Comparison of ENCODE assay signal across 20 mouse cellular contexts in the genomic region with DNA sequence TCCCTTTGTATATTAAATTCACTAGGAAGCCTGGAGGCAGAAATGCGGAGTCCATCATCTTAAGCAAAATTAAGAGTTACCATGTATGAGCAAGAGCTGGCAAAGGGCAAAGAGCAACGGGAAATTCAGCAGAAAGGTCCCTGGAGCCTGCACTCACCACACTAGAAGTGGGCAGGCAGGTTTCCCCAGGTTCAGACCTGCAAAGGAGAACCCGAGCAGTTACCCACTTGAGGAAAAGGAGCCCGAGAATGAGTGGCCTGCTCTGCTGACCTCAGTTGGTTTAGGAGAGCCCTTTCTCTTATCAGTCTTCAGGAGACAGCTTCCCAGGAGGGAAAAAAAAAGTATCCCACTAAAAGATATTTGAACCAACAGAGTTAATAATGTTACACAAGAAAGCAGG.
DNase-seq lines count a peak whose midpoint lies in the region; ATAC-seq lines count a peak whose summit lies in the region.
"Had no signal": no experiment of that assay in that cellular context is flagged by ENCODE, and none has a peak within 500 bp of the region (broad histone marks: within the 10 kb centered on the region; RNA-seq: fewer than 3 reads in every experiment).

No protein-coding gene starts in this region.

- WGBS in intestine, embryonic 14.5 days: 70% methylated on average over 4 of the region's 4 CpGs
- WGBS in intestine, embryonic 15.5 days: 66% methylated on average over 4 of the region's 4 CpGs
- WGBS in embryonic facial prominence, embryonic 10.5 days: 71% methylated on average over 4 of the region's 4 CpGs
- WGBS in lung, embryonic 16.5 days: 42% methylated on average over 4 of the region's 4 CpGs

- DNase-seq in intestine, embryonic 14.5 days (ENCODE audit: low spot score): peak; percentile 46
- no peak for DNase-seq in embryonic facial prominence, embryonic 10.5 days (ENCODE audit: low spot score)
- DNase-seq in lung, postnatal 36 days: peak; percentile 67
- DNase-seq in spleen, adult 18-20 months: no peak
- no peak for DNase-seq in thymus, adult 18-20 months
- DNase-seq: adrenal gland, postnatal 14 days; cerebellum, adult 11-12 months; cerebellum, adult 9-11 months; cerebellum, postnatal 36 days; gastrocnemius, adult 2 months; gastrocnemius, postnatal 25 days had no signal

- H3K4me1 ChIP-seq in intestine, embryonic 14.5 days (replicated peaks; ENCODE audit: control insufficient read depth, insufficient read depth, low read length): no peaks in the 10 kb centered on the region; the same call in 1 of the 2 replicates
- H3K4me1 ChIP-seq in intestine, embryonic 15.5 days (replicated peaks): no peaks in the 10 kb centered on the region
- 0 out of 2 replicates have a peak, but pooled peaks cover 2% of the 10 kb centered on the region for H3K4me1 ChIP-seq in embryonic facial prominence, embryonic 10.5 days
- peaks cover 14% of the 10 kb centered on the region for H3K4me1 ChIP-seq in lung, embryonic 16.5 days (replicated peaks; ENCODE audit: control insufficient read depth, insufficient read depth, low read length)
- H3K4me1 ChIP-seq: forebrain, embryonic 13.5 days; hindbrain, embryonic 10.5 days; hindbrain, embryonic 15.5 days had no signal

- H3K9me3 ChIP-seq in intestine, embryonic 14.5 days (ENCODE audit: control insufficient read depth, low read length): no peaks in the 10 kb centered on the region
- no peaks in the 10 kb centered on the region for H3K9me3 ChIP-seq in intestine, embryonic 15.5 days
- H3K9me3 ChIP-seq in embryonic facial prominence, embryonic 10.5 days: no peaks in the 10 kb centered on the region
- no peaks in the 10 kb centered on the region for H3K9me3 ChIP-seq in lung, embryonic 16.5 days (ENCODE audit: control insufficient read depth, low read length)
- H3K9me3 ChIP-seq: forebrain, embryonic 13.5 days; heart, embryonic 12.5 days; hindbrain, embryonic 10.5 days; hindbrain, embryonic 15.5 days had no signal

- no peak overlapping the region for H3K4me2 ChIP-seq in intestine, embryonic 14.5 days (ENCODE audit: low read length)
- no peak overlapping the region for H3K4me2 ChIP-seq in intestine, embryonic 15.5 days (replicated peaks)
- H3K4me2 ChIP-seq in lung, embryonic 16.5 days (ENCODE audit: low read depth, low read length): no peak overlapping the region
- H3K4me2 ChIP-seq: forebrain, embryonic 13.5 days; heart, embryonic 12.5 days; hindbrain, embryonic 15.5 days had no signal

- H3K36me3 ChIP-seq in intestine, embryonic 14.5 days (ENCODE audit: control insufficient read depth, insufficient read depth, low read length): peaks cover 12% of the 10 kb centered on the region
- no peaks in the 10 kb centered on the region for H3K36me3 ChIP-seq in intestine, embryonic 15.5 days
- H3K36me3 ChIP-seq in embryonic facial prominence, embryonic 10.5 days (replicated peaks): peaks cover 18% of the 10 kb centered on the region
- peaks cover 4% of the 10 kb centered on the region for H3K36me3 ChIP-seq in lung, embryonic 16.5 days (ENCODE audit: control insufficient read depth, insufficient read depth, low read length)

- H3K9ac ChIP-seq in intestine, embryonic 14.5 days (ENCODE audit: low read length): no peak overlapping the region
- no peak overlapping the region for H3K9ac ChIP-seq in intestine, embryonic 15.5 days
- H3K9ac ChIP-seq in lung, embryonic 16.5 days (ENCODE audit: low read length): no peak overlapping the region
- H3K9ac ChIP-seq: forebrain, embryonic 13.5 days; heart, embryonic 12.5 days; hindbrain, embryonic 15.5 days had no signal

- H3K4me3 ChIP-seq in intestine, embryonic 14.5 days (ENCODE audit: low read depth, low read length): no peak overlapping the region
- no peak overlapping the region for H3K4me3 ChIP-seq in intestine, embryonic 15.5 days (replicated peaks)
- no peak overlapping the region for H3K4me3 ChIP-seq in embryonic facial prominence, embryonic 10.5 days
- no peak overlapping the region for H3K4me3 ChIP-seq in lung, embryonic 16.5 days (ENCODE audit: low read length)
- H3K4me3 ChIP-seq: forebrain, embryonic 13.5 days; gastrocnemius, adult 2 months; heart, embryonic 12.5 days; hindbrain, embryonic 10.5 days; hindbrain, embryonic 15.5 days had no signal

- ATAC-seq in intestine, embryonic 14.5 days (replicated peaks; ENCODE audit: low FRiP score, low TSS enrichment, low read depth): no peak
- ATAC-seq in intestine, embryonic 15.5 days: no peak
- peak; percentile 60; the same call in 1 of the 2 replicates for ATAC-seq in lung, embryonic 16.5 days (ENCODE audit: low read depth)
- ATAC-seq: activated CD4-positive, CD25-positive, alpha-beta regulatory T cell, adult 4 months; forebrain, embryonic 13.5 days; Patski had no signal

- no peaks in the 10 kb centered on the region for H3K27me3 ChIP-seq in intestine, embryonic 14.5 days (replicated peaks; ENCODE audit: control insufficient read depth, insufficient read depth, low read length)
- no peaks in the 10 kb centered on the region for H3K27me3 ChIP-seq in intestine, embryonic 15.5 days (replicated peaks)
- no peaks in the 10 kb centered on the region for H3K27me3 ChIP-seq in embryonic facial prominence, embryonic 10.5 days (replicated peaks; ENCODE audit: low read depth, poor library complexity, severe bottlenecking)
- no peaks in the 10 kb centered on the region for H3K27me3 ChIP-seq in lung, embryonic 16.5 days (ENCODE audit: control insufficient read depth, insufficient read depth, low read depth, low read length)
- H3K27me3 ChIP-seq: CH12.LX; forebrain, embryonic 13.5 days; heart, embryonic 12.5 days; hindbrain, embryonic 15.5 days; Patski had no signal

- no peak overlapping the region for H3K27ac ChIP-seq in intestine, embryonic 14.5 days (ENCODE audit: low read depth)
- H3K27ac ChIP-seq in intestine, embryonic 15.5 days: no peak overlapping the region
- H3K27ac ChIP-seq in embryonic facial prominence, embryonic 10.5 days (replicated peaks): peak overlapping the region; percentile 30; the same call in 1 of the 2 replicates
- no peak overlapping the region for H3K27ac ChIP-seq in lung, embryonic 16.5 days (ENCODE audit: low read length)
- H3K27ac ChIP-seq: forebrain, embryonic 13.5 days; gastrocnemius, adult 2 months; hindbrain, embryonic 10.5 days; hindbrain, embryonic 15.5 days had no signal

Comparison
In these comparisons a context has a peak if more than half of its experiments do, and no peak if none do; other contexts are left out.
1. DNase-seq: peak in intestine, embryonic 14.5 days (single experiment) and lung, postnatal 36 days (single experiment); none in embryonic facial prominence, embryonic 10.5 days (single experiment), spleen, adult 18-20 months (0 of 2) and thymus, adult 18-20 months (0 of 2).